Mouse (Mus musculus): ENCODE data around the gene Tubb4a.
"Not testable (repeated sequence)": the region's sequence is repeated elsewhere in the genome, so short reads cannot be mapped to it uniquely, and the experiment has no call there.

Gene Tubb4a

DNA sequence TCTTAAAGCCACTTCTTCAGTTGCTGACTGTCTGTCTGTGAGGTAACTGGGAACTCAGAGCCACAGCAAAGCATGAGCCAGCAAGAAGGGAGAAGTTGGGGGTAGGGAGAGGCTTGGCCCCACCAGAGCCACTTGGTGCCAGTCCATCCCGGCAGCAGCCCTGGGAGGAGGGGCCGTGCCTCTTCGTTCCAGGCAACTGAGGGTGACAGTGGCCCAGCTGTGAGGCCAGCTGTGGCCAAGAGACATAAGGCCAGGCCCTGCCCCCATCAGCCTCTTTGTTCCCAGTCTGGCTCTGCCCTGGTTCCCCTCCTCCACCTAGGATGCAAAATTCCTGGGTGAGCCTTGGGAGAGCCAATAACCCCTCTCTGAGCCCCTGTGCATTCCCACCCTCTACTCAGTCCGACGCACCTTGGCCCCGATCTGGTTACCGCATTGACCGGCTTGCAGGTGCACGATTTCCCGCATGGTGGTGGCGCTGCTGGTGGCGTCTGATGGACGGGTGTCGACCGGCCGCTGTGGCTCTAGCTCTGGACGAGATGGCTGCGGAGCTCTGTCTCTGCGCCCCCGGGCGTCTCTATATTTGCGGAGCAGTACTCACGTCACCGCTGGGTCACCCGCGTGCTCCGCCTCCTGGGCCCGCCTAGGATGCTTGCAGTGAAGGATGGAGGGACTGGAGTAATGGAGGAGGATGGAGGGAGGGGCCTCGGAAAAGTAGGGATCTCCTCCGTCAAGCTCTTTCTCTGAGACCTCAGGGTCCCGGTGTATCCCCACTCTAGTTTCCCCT lies at the start of gene Tubb4a:
TSS of gene Tubb4a (minus strand) at position 734 of the 784 bp plus-strand sequence.
- peak; percentile 91 for DNase-seq

DNA sequence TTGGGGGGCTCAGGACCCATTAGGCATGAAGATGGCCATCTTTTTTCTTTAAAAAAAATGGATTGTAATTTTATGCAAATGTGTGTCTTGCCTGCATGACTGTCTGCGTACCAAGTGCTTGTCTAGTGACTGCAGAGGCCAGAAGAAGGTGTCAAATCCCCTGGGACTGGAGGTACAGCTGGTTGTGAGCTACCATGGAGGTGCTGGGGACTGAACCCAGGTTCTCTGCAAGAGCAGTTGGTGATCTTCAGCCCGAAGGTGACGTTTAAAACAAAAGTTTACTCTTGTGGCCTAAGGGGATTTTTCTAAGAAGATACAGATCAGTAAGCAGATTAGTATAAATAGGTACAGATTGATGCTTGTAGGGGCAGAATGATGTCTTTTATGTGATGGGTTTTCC lies 48.1 kb upstream of the Tubb4a start:
- no peak for DNase-seq

DNA sequence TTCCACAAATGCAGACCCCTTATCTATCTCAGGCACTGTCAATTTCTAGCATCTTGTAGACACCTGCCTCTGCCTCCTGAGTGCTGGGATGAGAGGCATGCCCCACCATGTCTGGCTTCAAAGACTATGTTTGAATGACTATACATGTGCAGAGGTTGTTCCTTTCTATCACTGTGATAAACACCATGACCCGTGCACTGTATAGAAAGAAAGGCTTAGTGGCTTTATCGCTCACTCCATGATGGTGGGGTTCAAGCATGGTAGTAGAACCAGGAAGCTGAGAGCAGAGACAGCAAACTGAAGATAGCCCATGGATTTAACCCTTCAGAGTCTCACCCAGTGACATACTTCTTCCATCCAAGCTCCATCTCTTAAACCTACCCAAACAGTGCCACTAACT lies 47.1 kb upstream of the Tubb4a start:
- no peak for DNase-seq

DNA sequence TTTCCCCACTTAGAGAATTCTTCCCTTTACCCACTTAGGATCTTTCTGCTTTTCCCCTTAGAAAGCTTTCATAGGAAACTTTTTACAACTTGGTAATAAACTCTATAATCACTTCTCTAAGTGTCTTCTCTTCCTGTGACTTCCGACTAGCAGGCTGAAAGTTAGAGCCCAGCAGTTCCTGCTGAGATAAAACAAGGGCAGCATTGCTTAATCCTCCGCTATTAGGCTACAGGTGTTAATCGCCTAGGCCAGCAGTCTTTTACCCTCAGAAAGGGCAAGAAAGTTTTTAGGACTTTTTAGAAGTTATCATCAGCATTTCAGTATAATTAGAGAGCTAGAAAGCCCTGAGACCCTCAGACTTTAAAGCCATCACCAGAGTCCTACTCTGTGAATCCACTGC lies 46.4 kb upstream of the Tubb4a start:
- DNase-seq, result not testable (repeated sequence)

DNA sequence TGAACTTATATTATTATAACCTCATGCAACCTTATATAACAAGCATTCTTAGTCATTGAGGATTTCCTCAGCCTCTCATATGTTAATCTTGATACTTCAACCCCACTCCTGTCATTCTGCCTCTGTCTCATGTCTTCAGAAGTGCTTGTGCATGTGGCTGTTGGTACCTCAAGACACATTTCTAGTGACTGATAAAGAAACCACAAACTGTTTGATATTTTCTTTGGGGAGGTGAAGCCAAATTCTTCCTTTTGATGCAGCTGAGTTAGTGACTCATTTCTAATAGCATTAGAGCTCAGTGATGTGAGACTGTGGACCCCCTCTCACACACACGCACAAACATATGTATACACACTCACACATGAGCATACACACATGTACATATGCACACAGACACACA lies 44.2 kb upstream of the Tubb4a start:
- DNase-seq, result no peak

DNA sequence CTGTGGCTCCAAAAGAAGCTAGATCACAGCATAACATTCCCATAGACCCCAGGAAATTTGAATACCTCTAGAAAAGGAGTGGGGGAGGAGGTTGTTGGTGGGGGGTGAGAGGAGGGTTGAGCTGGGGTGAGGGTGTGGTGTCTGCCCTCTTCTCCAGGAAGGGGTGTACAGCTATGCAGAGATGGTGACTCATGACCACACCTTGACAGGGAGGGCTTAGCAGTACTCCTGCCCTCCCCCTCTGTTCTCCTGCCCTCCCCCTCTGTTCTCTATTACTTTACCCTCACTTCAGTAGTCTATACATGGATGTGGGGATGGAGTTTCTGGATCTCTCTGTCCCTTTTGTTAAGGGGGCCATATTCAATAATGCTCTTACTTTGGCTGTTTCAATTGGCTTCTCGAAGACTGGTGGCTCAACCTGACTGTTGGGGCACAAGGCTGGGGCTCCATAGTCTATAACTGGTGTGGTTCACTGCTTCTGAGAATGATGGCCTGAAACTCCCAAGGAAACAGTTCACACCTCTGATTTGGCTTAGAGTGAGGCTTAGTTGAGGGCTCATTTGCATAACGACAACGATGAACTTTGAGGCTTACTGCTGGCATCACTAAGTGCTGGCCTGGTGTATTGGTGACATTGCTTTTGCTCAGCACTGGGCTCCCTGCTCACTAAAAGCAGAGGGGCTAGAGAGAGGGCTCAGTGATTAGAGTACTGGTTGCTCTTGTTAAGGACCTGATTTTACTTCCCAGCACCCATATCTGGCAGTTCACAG lies 38.5 kb upstream of the Tubb4a start:
- no peak for DNase-seq

DNA sequence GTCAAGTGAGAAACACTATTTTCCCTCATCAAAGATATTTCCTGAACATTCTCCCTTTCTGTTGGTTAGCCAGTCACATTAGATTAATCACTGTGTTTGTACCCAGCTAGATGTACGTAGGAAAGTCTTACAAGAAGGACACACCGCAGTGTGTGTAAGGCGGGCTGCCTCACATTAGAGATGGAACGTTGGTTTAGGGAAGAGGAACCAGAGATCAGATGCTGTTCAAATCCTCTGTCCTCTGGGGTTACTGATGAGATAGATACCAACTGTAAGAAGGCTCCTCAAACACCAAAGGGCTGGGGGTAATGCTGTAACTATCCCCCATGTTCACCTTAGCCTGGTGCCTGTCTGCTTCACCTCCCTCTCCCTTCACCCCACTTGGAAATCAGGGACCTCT lies 37.2 kb upstream of the Tubb4a start:
- no peak for DNase-seq

DNA sequence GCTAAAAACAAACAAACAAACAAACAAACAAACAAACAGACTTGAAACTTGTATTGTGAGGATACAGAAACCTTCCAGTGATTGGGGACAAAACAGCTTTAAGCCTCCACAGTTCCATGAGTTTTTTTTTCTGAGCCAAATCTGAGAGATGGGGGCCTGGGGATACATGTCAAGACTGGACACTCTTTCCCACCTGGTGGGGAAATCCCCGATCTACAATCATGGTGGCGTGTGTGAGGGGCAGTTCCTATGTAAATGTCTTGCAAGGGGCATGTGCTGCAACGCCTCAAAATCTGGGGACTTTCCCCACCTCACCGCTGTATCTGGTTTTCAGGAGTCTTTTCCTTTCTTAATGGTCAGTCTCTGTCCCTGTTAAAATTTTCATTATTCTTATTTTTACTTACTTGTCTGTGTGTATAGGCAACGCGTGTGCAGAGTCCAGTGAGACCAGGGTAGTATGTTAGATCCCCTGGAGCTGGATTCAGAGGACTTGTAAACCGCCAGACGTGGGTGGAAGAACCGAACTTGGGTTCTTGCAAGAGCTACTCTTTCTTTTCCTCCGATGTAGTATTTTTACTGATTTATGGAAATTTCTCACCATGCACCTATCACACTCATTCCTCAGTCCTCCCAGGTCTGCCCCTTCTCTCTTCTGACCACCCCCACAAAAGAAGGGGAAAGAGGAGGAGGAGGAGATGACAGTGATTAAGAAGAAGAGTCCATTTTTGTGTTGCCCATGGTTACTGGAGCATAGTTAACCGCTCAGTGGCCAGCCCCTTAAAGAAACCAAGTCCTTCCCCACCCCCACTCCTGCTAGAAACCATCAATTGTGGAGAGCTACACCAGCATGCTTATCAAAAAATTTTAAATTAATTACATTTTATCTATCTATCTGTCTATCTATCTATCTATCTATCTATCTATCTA lies 35.9 kb upstream of the Tubb4a start:
- DNase-seq, result no peak

DNA sequence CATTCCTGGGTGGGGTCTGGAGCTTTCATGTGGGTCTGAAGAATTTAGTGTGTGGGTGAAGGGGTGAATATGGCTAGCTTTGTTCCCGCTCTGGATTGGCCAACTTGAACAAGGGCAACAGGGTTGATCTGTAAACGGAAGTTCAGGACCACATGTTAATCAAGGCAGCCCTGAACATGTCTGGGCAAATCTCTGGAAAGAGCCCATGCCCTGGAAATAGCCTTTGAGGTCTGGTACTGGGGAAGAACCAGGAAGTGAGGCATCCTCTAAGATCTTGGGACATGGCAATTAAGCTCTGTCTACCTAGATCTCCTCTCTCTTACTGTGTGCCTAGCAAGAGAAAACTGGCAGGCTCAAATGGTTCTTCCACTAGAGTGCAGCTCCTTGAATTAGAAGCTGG lies 34.3 kb upstream of the Tubb4a start:
- DNase-seq, result no peak

DNA sequence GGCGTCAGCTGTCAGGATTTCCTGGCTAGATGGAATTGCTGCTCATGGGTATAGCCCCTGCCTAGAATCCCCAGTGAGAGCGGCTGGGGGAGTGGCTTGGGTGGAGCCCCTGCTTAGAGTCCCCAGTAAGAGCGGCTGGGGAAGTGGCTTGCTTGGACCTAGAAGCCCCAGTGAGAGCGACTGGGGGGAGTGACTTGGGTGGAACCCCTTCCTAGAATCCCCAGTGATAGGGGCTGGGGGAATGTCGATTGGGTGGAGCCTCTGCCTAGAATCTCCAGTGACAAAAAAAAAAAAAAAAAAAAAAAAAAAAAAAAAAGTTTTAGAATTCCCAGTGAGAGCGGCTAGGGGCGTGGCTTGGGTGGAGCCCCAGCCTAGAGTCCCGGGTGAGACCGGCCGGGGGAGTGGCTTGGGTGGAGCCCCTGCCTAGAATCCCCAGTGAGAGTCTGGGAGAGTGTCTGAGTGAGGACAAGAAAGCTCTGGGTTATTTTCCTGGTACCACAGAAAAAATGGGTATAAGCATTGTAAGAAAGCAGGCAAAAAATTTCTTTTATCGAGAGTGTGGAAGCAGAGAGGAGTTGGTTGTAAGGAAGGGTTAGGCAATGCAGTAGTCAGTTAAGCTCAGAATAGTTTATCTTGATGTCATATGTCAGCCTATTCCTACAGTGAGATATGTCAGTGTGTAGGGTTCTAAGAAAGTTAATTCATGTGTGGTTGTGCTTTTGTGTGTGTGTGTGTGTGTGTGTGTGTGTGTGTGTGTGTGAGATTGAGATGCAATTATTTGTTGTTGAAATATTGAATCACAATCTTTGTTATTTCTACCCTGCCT lies 31.2 kb upstream of the Tubb4a start:
- DNase-seq, result no peak

DNA sequence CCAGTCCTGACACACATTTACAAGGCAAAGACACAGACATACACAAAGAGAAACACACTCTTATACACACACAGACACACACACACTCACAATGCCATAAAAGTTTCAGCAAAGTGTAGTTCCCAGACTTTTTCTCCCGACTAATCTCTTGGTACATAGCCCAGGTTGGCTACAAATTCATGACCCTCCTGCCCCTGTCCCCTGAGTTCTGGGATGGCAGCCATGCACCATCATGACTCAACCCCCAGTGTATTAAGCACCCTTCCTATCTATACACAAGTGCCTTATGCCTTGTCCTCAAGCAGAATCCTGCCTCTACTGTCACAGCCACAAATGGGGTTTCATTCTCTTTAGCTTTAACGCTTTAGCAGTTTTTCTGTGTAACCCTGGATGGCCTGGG lies 29.2 kb upstream of the Tubb4a start:
- DNase-seq, result no peak

DNA sequence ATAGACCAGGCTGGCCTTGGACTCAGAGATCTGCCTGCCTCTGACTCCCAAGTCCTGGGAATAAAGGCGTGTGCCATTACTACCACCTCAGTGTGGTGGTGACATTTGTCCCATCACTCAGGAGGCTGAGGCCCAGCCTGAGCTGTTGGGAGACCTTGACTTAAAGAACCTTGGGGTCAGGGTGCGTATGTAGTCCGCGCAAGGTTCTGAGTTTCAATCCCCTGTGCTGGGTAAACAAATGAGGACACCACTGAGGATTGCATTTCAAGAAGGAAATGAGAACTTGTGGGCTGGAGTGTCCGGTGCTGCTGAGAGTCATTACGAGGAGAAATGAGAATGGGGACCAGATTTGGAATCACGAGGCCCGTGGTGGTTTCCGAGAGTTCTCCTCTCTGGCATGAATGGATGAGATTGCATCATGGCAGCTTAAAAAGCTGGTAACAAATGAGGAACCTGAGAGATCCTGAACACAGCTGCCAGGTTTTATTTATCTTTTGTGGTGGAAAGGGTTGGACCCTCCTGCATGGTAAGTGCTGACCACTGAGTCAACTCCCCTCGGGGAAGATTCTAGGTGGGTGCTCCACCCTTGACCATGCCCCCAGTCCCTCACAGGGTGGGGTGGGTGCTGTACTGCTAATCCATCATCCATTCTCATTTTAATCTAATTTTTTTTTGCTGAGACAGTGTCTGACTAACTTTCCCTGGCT lies 25.3 kb upstream of the Tubb4a start:
- DNase-seq, result no peak

DNA sequence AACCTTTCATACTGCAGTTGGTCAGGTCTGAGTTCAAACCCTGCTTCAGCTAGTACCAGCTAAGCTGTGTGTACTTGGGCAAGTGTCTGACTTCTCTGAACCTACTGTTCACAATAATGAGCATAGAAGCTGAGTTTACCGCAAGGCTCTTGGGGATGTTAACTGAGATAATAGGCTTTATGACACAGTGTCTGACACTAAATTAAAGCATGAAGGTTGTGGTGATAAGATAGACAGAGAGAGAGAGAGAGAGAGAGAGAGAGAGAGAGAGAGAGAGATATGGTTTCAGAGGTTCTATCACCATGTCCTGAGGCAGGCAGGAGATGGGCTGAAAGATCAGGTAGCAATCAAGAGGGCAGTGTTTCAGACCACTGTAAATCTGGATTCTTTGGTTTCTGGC lies 22.4 kb upstream of the Tubb4a start:
- DNase-seq, result no peak

DNA sequence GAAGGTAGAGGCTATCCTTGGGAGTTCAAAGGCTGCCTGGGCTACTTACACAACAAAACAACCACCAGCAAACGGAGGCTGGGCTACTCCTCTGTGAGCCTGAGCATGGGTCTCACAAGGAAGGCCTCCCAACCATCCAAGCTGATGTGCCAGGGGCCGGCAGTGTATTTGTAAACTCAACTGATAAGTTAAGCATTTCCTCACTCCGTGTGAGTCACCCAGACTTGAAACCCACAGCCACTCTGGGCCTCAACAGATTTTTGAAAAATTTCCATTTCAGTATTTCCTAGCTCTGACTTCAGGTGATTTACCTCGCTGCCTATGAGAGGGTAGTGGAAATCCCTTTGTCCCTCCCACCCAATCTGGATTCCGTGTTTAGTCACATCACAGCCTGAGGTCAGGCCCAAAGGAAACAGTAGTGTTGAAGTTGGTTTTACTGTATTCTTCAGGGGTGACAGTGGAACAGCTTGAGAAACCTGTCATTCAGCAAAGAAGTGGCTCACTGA lies 21.1 kb upstream of the Tubb4a start:
- DNase-seq, result no peak

DNA sequence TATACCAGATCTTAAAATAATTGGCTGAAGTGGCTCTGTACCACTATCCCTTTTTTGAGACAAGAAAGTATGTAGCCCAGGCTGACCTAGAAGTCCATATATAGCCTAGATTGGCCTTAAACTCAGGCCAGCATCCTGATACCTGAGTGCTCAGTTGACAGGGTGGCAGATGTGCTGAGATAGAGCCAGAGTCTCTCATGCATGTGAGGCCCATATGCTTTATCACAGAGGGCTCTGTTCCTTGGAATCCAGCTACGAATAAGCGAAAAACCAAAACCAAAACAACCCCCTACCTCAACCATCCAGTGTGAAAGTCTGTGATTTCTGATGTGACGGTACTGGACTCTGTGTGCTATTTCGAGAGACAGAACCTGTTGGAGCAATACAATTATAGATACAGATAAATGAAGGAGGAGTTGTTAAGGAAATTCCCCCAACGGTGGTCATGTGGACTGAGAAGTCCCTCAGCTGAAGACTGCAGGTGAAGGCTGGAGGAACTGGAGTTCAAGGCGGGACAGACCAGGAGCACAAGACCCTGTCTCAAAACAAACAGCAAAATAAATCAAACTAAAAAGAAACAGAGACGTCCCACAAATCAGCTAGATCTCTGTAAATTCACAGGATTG lies 20.6 kb upstream of the Tubb4a start:
- DNase-seq, result no peak

DNA sequence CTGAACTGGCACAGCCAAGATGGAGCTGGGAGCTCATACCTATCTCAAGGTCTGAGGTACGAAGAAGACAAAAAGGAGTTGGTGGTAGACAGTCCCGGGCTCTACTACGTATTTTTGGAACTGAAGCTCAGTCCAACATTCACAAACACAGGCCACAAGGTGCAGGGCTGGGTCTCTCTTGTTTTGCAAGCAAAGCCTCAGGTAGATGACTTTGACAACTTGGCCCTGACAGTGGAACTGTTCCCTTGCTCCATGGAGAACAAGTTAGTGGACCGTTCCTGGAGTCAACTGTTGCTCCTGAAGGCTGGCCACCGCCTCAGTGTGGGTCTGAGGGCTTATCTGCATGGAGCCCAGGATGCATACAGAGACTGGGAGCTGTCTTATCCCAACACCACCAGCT lies 19.5 kb upstream of the Tubb4a start:
- DNase-seq, result no peak

DNA sequence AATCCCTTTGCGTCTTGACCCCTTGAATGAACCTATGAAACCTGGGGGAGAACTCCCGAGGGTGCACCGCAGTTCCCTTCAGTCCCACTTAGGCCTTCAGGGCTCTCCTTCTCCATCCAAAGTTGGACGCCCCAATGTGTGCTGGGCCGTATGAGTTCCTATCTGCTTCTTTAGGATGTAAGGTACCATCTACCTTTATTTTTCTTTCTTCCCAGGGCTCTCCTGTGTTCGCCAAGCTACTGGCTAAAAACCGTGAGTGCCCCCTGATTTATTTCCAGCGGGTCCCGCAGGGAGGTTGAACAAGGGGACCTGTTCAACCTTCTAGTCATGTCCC lies 18.4 kb upstream of the Tubb4a start:
- no peak for DNase-seq

DNA sequence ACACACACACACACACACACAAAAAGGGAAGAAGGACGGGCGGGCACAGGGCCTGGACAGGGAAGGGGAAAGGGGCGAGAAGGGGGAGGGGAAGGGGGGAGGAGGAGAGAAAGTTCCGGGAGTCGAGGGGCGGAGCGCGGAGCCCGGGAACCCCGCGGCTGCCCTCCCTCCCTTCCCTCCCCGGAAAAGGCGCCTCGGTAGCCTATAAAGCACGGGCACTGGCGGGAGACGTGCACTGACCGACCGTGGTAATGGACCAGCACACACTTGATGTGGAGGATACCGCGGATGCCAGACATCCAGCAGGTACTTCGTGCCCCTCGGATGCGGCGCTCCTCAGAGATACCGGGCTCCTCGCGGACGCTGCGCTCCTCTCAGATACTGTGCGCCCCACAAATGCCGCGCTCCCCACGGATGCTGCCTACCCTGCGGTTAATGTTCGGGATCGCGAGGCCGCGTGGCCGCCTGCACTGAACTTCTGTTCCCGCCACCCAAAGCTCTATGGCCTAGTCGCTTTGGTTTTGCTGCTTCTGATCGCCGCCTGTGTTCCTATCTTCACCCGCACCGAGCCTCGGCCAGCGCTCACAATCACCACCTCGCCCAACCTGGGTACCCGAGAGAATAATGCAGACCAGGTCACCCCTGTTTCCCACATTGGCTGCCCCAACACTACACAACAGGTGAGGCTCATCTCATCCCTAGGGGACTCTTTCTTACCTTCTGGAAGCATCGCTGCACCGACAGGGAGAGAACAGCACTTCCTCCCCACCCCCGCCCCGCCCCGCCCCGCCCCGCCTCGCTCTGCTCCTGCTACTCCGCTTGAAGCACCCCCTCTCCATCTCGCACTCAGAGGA lies 17.8 kb upstream of the Tubb4a start, which contains the start of gene Tnfsf9:
TSS of gene Tnfsf9 (plus strand) at position 145 of the 854 bp plus-strand sequence.
- peak; percentile 52 for DNase-seq

DNA sequence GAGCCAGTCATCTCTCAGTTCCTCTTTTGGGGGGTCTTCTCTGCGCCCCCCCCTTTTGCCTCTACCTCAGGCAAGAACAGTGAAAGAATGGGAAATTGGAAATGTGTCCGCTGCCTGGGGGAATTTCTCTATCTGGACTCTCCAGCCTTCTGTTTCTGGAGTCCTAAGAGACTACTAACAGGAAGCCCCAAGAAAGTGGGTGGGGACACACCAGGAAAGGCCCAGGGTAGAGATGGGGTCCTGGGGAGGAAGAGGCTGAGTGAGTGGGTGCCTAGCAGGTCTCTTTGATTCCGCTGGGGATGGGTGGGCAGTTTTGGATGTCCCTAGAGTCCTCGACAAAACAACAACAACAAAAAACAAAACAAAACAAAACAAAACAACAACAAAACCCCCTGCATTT lies 16.9 kb upstream of the Tubb4a start:
- no peak for DNase-seq

DNA sequence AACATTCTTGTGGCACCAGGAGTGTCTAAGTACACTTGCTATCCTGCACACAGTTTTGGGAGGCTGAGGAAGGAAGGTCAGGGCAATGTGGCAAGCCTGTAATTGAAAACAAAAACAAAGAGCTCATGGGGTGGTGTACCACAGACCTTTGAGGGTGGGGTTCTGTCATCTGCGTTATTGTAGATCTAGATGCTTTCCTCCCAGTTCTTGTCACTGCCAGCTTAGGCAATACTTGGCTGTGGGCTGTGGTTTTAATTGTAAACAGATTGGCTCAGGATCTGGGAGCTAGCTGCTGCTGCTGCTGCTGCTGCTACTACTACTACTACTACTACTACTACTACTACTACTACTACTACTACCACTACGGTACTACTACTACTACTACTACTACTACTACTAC lies 14.7 kb upstream of the Tubb4a start:
- DNase-seq, result no peak
